31 mouse cellular contexts compared by ENCODE assay signal in genomic region chr9:48700871-48701270, GRCm38 (mm10).
A peak's percentile ranks its signal among the peaks of the same experiment; 100 is the strongest.
DNase-seq lines count a peak whose midpoint lies in the region; ATAC-seq and TF ChIP-seq lines count a peak whose summit lies in the region.
"Had no signal": no experiment of that assay in that cellular context is flagged by ENCODE, and none has a peak within 500 bp of the region (broad histone marks: within the 10 kb centered on the region; RNA-seq: fewer than 3 reads in every experiment).

No protein-coding gene starts in this region.

- DNase-seq in gastrocnemius, adult 2 months, result no peak
- DNase-seq in gastrocnemius, postnatal 25 days, result no peak
- no peak for DNase-seq in midbrain, embryonic 10.5 days (ENCODE audit: low spot score)
- no peak for DNase-seq in midbrain, postnatal 0 days (ENCODE audit: low spot score)
- no peak for DNase-seq in embryonic facial prominence, embryonic 10.5 days (ENCODE audit: low spot score)
- no peak for DNase-seq in B cell, adult 2 months
- DNase-seq: cerebellum, adult 11 months; cerebellum, adult 9-10 months; embryo, embryonic 11 days; forebrain, postnatal 0 days; gastrocnemius, postnatal 10 days; kidney, adult 8-10 months; kidney, postnatal 4 days; layer of hippocampus, postnatal 36 days; liver, embryonic 13.5 days; lung, adult 18-20 months; lung, postnatal 4 days; retina, postnatal 1 day; right cerebral cortex, postnatal 14 days; thymus, postnatal 4 days had no signal

- H3K9me3 ChIP-seq in midbrain, embryonic 10.5 days (replicated peaks), result no peaks in the 10 kb centered on the region
- no peaks in the 10 kb centered on the region for H3K9me3 ChIP-seq in midbrain, postnatal 0 days (ENCODE audit: low read length)
- no peaks in the 10 kb centered on the region for H3K9me3 ChIP-seq in embryonic facial prominence, embryonic 10.5 days
- H3K9me3 ChIP-seq: embryonic facial prominence, embryonic 13.5 days; limb, embryonic 10.5 days; limb, embryonic 15.5 days; liver, embryonic 13.5 days; megakaryocyte, embryonic 14.5 days; midbrain, embryonic 15.5 days; neural tube, embryonic 12.5 days had no signal

- intact Hi-C loops in gastrocnemius, adult 2 months (cut with DNase I), result no loop called here

- H3K4me2 ChIP-seq in midbrain, postnatal 0 days (ENCODE audit: low read depth, low read length, poor library complexity, severe bottlenecking), result no peak overlapping the region
- H3K4me2 ChIP-seq: embryonic facial prominence, embryonic 13.5 days; limb, embryonic 15.5 days; liver, embryonic 13.5 days; midbrain, embryonic 15.5 days; neural tube, embryonic 12.5 days had no signal

- H3K4me1 ChIP-seq in midbrain, embryonic 10.5 days, result peaks cover 66% of the 10 kb centered on the region
- H3K4me1 ChIP-seq in midbrain, postnatal 0 days (ENCODE audit: insufficient read depth, low read length), result no peaks in the 10 kb centered on the region
- peaks cover 56% of the 10 kb centered on the region for H3K4me1 ChIP-seq in embryonic facial prominence, embryonic 10.5 days
- H3K4me1 ChIP-seq: limb, embryonic 15.5 days; liver, embryonic 13.5 days had no signal

- H3K27ac ChIP-seq in gastrocnemius, adult 2 months, result peak overlapping the region; percentile 28; the same call in 1 of the 2 replicates
- H3K27ac ChIP-seq in midbrain, embryonic 10.5 days (replicated peaks), result peak overlapping the region; percentile 77
- H3K27ac ChIP-seq in midbrain, postnatal 0 days (ENCODE audit: low read depth, low read length), result no peak overlapping the region
- peak overlapping the region; percentile 5 for H3K27ac ChIP-seq in embryonic facial prominence, embryonic 10.5 days (replicated peaks)
- H3K27ac ChIP-seq: embryonic facial prominence, embryonic 13.5 days; kidney, postnatal 0 days; limb, embryonic 10.5 days; limb, embryonic 15.5 days; liver, embryonic 13.5 days; midbrain, embryonic 15.5 days; neural tube, embryonic 12.5 days had no signal

- WGBS in midbrain, embryonic 10.5 days, result 81% methylated on average over 8 of the region's 8 CpGs
- WGBS in midbrain, postnatal 0 days, result 64% methylated on average over 8 of the region's 8 CpGs
- WGBS in embryonic facial prominence, embryonic 10.5 days, result 80% methylated on average over 8 of the region's 8 CpGs

- TF ChIP-seq CTCF in gastrocnemius, adult 2 months (IDR thresholded peaks at IDR 0.05), result no peak
- no peak for TF ChIP-seq CTCF in midbrain, postnatal 0 days (IDR thresholded peaks at IDR 0.05)

- no peak overlapping the region for H3K4me3 ChIP-seq in gastrocnemius, adult 2 months
- no peak overlapping the region for H3K4me3 ChIP-seq in midbrain, embryonic 10.5 days
- H3K4me3 ChIP-seq in midbrain, postnatal 0 days (ENCODE audit: low read depth, low read length), result no peak overlapping the region
- H3K4me3 ChIP-seq in embryonic facial prominence, embryonic 10.5 days, result no peak overlapping the region
- H3K4me3 ChIP-seq: embryonic facial prominence, embryonic 13.5 days; limb, embryonic 10.5 days; limb, embryonic 15.5 days; liver, embryonic 13.5 days; megakaryocyte, embryonic 14.5 days; midbrain, embryonic 15.5 days; neural tube, embryonic 12.5 days had no signal

- H3K27me3 ChIP-seq in midbrain, embryonic 10.5 days (ENCODE audit: low read depth, poor library complexity, severe bottlenecking), result no peaks in the 10 kb centered on the region
- H3K27me3 ChIP-seq in midbrain, postnatal 0 days (ENCODE audit: insufficient read depth, low read length), result no peaks in the 10 kb centered on the region
- H3K27me3 ChIP-seq in embryonic facial prominence, embryonic 10.5 days (replicated peaks; ENCODE audit: low read depth, poor library complexity, severe bottlenecking), result 0 out of 2 replicates have a peak, but pooled peaks cover 5% of the 10 kb centered on the region
- H3K27me3 ChIP-seq: CH12.LX; megakaryocyte, embryonic 14.5 days; neural tube, embryonic 12.5 days had no signal

- H3K9ac ChIP-seq in midbrain, postnatal 0 days (replicated peaks; ENCODE audit: low read length, poor library complexity, severe bottlenecking), result no peak overlapping the region
- H3K9ac ChIP-seq: embryonic facial prominence, embryonic 13.5 days; forebrain, postnatal 0 days; limb, embryonic 15.5 days; liver, embryonic 13.5 days; midbrain, embryonic 15.5 days; neural tube, embryonic 12.5 days had no signal

- peaks cover 15% of the 10 kb centered on the region for H3K36me3 ChIP-seq in midbrain, embryonic 10.5 days
- no peaks in the 10 kb centered on the region for H3K36me3 ChIP-seq in midbrain, postnatal 0 days (ENCODE audit: insufficient read depth, low read length)
- no peaks in the 10 kb centered on the region for H3K36me3 ChIP-seq in embryonic facial prominence, embryonic 10.5 days (replicated peaks)
- H3K36me3 ChIP-seq: embryonic facial prominence, embryonic 13.5 days; limb, embryonic 10.5 days; limb, embryonic 15.5 days; liver, embryonic 13.5 days; midbrain, embryonic 15.5 days; neural tube, embryonic 12.5 days had no signal

- ATAC-seq in midbrain, postnatal 0 days (ENCODE audit: low FRiP score), result no peak
- ATAC-seq: activated CD4-positive, CD25-positive, alpha-beta regulatory T cell, adult 4 months; forebrain, postnatal 0 days; intestine, embryonic 16.5 days; lung, postnatal 0 days; midbrain, embryonic 15.5 days had no signal
